Mouse (Mus musculus) hematopoietic stem cell, adult 5-6 weeks (primary cell): ENCODE results near the gene Slc23a2. TPM values are rescaled to one million over a fixed set of nuclear protein-coding genes. Genes with fewer than 3 reads are reported as not detected.

Experiments
- ATAC-seq, 2 experiments: fragments of 125-278 bp in 1 of 2; replicated peaks in 1 of 2; 2 replicates each; pipeline ENCODE4 v1.8.0; 2016 to 2017; ENCODE audit warnings: inconsistent platforms in 2 of 2, mild to moderate bottlenecking in 2 of 2, moderate number of reproducible peaks in 2 of 2, low read depth in 1 of 2, moderate TSS enrichment in 1 of 2; ENCODE audit not compliant: low FRiP score in 2 of 2, poor library complexity in 2 of 2, severe bottlenecking in 2 of 2, insufficient read depth in 1 of 2, low TSS enrichment in 1 of 2
- total RNA-seq: library from RNA; stranded (forward); fragments of 172-1452, 232-1000 nt; gene quantifications from 2 replicates; pipeline ENCODE4 v1.2.3, GENCODE M21; 2017

Gene Slc23a2
- total RNA-seq, 1 experiment from 2014 or later, result 53.3 TPM

GRCm38 (mm10) chr2:132018156-132018555, 126.8 kb downstream of the Slc23a2 start:
- ATAC-seq, result no peak

DNA sequence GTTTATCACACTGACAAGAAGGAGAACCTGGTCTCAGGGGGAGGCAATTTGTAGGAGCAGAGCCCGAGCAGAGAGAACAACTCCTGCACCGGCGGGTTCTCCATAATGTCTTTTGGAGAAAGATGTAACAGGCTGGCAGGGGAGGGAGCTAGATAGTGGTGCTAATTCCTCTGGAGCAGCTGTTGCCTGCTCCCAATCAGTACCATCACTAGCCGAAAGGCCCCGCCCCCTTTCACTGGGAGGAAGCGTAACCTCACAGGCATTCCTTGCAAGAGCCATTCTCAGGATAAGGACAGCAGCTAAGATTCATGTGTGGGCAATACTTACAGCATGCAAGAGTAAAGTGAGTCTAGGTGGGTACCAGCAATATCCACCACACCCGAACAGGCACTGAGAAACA, 127.3 kb downstream of the Slc23a2 start:
- no peak for ATAC-seq

GRCm38 (mm10) chr2:132016034-132016433, 128.9 kb downstream of the Slc23a2 start:
- no peak for ATAC-seq

DNA sequence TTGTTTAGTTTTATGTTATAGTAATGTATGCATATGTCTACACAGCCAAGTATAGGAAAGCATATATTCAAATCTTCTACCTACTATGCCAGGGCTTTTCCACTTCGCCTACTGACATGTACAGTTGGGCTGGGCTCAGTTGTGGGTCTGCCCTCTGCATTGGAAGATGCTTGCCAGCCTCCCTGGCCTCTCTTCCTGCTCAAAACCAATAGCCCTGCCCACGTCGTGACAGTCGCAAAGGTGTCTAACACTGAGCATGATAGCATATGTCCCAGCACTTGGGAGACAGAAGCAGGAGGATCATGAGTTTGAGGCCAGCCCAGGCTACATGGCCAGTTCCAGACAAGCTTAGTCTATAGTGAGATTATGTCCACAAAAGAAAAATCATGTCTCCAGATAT, 131.8 kb downstream of the Slc23a2 start:
- no peak for ATAC-seq

DNA sequence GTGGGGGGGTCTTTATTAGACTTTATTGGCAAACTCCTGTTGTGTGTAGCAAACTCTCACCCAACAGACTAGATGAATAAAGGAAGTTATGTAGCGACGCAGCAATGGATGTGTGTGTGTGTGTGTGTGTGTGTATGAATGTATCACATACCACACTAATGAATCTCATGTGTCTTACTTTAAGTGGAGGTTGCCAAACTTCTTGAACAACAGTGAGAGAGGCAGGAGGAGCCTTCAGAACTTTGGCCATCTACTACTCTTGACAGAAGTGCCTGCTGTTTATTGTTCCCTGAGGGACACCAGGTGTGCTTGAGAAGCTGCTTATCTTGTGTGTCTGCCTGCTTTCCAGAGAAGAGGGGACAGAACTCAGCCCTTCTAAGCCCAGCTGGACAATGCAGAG, 134.1 kb downstream of the Slc23a2 start:
- ATAC-seq, result no peak

- ATAC-seq, result no peak
These were observed 136.7 kb downstream of the Slc23a2 start for GRCm38 (mm10) chr2:132008186-132008585.

DNA sequence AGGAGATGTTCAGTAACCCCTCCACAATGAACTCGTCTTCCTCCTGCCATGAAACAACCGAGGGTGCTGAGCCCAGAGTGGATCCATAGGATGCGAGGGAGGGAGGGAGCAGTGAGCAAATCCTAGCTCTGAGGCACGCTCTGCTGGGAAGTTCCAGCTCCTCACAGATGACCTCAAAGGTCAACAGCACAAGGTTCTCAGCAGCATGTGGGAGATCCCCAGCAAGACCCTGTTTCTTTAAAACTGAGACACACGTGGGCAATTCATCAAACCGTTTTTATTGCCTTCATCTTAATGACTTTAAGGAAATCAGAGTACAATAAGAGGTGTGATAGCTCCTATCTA, 137.5 kb downstream of the Slc23a2 start:
- no peak for ATAC-seq

DNA sequence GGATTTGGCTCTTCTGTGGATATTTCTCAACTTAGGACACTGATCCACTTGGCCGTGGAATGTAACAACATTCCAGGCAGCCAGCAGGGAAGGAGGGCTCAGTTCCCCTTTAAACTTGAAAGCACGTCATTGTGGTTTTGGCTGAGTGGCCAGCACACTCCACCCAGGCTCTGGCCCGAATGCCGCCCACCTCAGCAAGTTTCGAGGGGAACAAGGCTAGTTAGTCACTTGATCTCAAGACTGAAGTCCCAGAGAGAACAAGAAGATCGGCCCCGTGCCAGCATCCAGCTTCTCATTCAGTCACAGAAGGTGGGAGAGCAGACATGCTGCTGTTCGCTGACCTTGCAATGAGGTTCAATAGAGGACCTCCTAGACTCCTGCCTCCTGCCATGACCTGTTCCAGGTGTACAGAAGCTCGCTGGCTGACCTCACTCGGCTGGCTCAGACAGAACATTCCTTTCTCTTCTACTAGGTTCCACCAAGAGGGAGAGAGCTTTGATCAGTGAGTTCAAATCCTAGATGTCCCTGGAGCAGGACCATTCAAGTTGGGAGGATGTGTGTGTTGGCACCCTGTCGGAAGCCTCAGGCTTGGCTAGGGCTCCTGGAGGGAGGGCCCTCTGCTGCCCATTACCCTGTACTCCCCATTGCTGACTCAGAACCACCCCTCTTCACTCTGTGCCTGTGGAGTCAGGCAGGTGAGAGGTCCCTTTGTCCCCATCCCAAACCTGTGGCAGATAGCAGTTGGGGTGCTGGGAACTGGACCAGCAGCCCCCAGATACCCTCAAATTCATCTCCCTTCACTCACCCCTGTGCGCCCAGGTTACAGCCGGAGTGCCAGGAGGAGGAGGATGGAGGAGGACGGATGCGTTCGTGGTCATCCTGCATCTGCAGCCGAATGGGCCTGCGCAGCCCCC, 138.1 kb downstream of the Slc23a2 start:
- ATAC-seq, result peak; percentile 83

DNA sequence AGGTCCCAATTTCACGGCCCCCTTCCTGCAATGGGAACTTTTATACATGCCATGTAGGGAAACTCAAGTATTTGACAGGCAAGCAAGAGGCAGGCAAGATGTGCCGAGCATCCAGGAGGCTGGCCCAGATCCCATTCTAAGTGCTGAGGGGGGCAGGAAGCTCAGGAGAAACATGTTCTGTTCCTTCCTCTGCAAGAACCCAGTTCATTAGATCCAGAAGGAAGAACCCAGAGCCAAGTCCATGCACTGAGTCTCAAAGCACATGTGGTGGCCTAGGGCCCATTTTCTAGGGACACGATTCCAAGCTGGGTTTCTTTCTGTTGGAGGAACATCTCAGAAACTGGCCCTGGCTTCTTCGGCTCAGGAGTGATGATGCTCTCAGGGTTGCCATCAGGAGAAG, 139.5 kb downstream of the Slc23a2 start:
- ATAC-seq, result no peak

GRCm38 (mm10) chr2:132004495-132005136, 140.3 kb downstream of the Slc23a2 start:
- ATAC-seq, result no peak

DNA sequence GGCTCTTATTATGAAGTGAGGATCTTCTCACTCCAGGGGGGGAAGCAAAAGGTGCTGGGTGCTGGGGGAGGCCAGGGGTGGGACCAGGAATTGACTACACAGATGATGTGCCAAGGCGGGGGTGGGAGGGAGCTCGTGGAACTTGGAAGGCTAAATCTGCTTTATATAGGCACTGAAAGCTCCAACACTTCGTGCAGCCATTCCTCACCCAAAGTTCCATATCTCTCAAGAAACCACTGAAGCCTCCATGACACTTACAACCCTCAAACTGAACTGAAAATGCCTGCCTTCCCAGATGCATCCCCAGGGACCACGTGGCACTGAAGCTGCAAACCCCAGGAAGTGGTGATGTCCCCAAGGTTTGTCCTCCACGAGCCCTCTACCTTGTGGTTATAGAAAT, 141.0 kb downstream of the Slc23a2 start:
- no peak for ATAC-seq

Other genes with a start within 250 kb of the Slc23a2 start
- gene Prnp, start 235.2 kb downstream of the Slc23a2 start, total RNA-seq, result 7.6 and 24.3 TPM in 2 replicates
- not detected in 2 replicates for gene Prn, start 235.2 kb downstream of the Slc23a2 start, total RNA-seq
- not detected in 2 replicates for gene Prnd, start 194.2 kb downstream of the Slc23a2 start, total RNA-seq
- 103 and 130 TPM in 2 replicates for gene Rassf2, start 114.8 kb downstream of the Slc23a2 start, total RNA-seq
- gene Tmem230, start 102.7 kb upstream of the Slc23a2 start, total RNA-seq, result 36.4 and 63.7 TPM in 2 replicates
- 634 and 659 TPM in 2 replicates for gene Pcna, start 108.2 kb upstream of the Slc23a2 start, total RNA-seq
- gene Cds2, start 118.0 kb upstream of the Slc23a2 start, total RNA-seq, result 13.4 and 17.4 TPM in 2 replicates
- gene Prokr2, start 240.3 kb upstream of the Slc23a2 start, total RNA-seq, result not detected in 2 replicates